Mouse (Mus musculus): ENCODE data around the gene Gm5538.

Gene Gm5538

GRCm38 (mm10) chr3:59729490-59729889 is at the start of gene Gm5538:
Gene Gm5538, plus strand, starts transcription at chr3:59729790.
- no peak for DNase-seq (ENCODE audit: low spot score)

GRCm38 (mm10) chr3:59697391-59697790 is 32.2 kb upstream of the Gm5538 start:
- DNase-seq (ENCODE audit: low spot score): no peak

- DNase-seq (ENCODE audit: low spot score): no peak
Measured at GRCm38 (mm10) chr3:59702614-59703110, 26.9 kb upstream of the Gm5538 start.

- no peak for DNase-seq (ENCODE audit: low spot score)
Measured at GRCm38 (mm10) chr3:59739866-59740265, 10.3 kb downstream of the Gm5538 start.

GRCm38 (mm10) chr3:59744181-59744580 is 14.6 kb downstream of the Gm5538 start:
- no peak for DNase-seq (ENCODE audit: low spot score)
